Mouse (Mus musculus): ENCODE measurements around the gene Dnaaf1. TPM values are rescaled to one million over a fixed set of nuclear protein-coding genes. Genes with fewer than 3 reads are reported as not detected.

Dnaaf1 gene
- polyA plus RNA-seq, 2 experiments: 0.06 TPM; not detected in 1

GRCm38 (mm10) chr8:119625788-119626187, 50.8 kb downstream of the Dnaaf1 start:
- H3K27me3 ChIP-seq (ENCODE audit: control insufficient read depth, insufficient read depth, low read length): no peaks in the 10 kb centered on the region
- H3K36me3 ChIP-seq (ENCODE audit: control insufficient read depth, insufficient read depth, low read length): no peaks in the 10 kb centered on the region
- no peak overlapping the region for H3K27ac ChIP-seq (replicated peaks; ENCODE audit: low read depth, low read length)
- no peaks in the 10 kb centered on the region for H3K9me3 ChIP-seq (ENCODE audit: control insufficient read depth, low read length)
- WGBS: 84% methylated on average over 21 of the region's 22 CpGs
- H3K4me3 ChIP-seq (replicated peaks; ENCODE audit: low read length): no peak overlapping the region
- ATAC-seq (ENCODE audit: low FRiP score, low read depth): no peak
- no peak overlapping the region for H3K9ac ChIP-seq (ENCODE audit: low read depth, low read length, severe bottlenecking)
- H3K4me1 ChIP-seq (ENCODE audit: control insufficient read depth, insufficient read depth, low read length): 0 out of 2 replicates have a peak, but pooled peaks cover 3% of the 10 kb centered on the region
- H3K4me2 ChIP-seq (replicated peaks; ENCODE audit: low read depth, low read length, severe bottlenecking): no peak overlapping the region
- DNase-seq (ENCODE audit: low spot score): no peak
- TF ChIP-seq POLR2A (IDR thresholded peaks at IDR 0.05; ENCODE audit: borderline replicate concordance, extremely low read depth, insufficient read depth, insufficient read length): no peak

GRCm38 (mm10) chr8:119627199-119627598, 52.2 kb downstream of the Dnaaf1 start:
- Histone ChIP-seq H3K4me2 (replicated peaks; ENCODE audit: low read depth, low read length, severe bottlenecking) (no peak overlapping the region), H3K27ac (replicated peaks; ENCODE audit: low read depth, low read length) (no peak overlapping the region), H3K36me3 (ENCODE audit: control insufficient read depth, insufficient read depth, low read length) (no peaks in the 10 kb centered on the region), H3K4me1 (ENCODE audit: control insufficient read depth, insufficient read depth, low read length) (0 out of 2 replicates have a peak, but pooled peaks cover 3% of the 10 kb centered on the region), H3K9me3 (ENCODE audit: control insufficient read depth, low read length) (no peaks in the 10 kb centered on the region), H3K9ac (ENCODE audit: low read depth, low read length, severe bottlenecking) (no peak overlapping the region), H3K4me3 (replicated peaks; ENCODE audit: low read length) (no peak overlapping the region), H3K27me3 (ENCODE audit: control insufficient read depth, insufficient read depth, low read length) (no peaks in the 10 kb centered on the region)
- ATAC-seq (ENCODE audit: low FRiP score, low read depth) (no peak), DNase-seq (ENCODE audit: low spot score) (no peak)
- 82% methylated on average over 7 of the region's 7 CpGs for WGBS
- TF ChIP-seq POLR2A (IDR thresholded peaks at IDR 0.05; ENCODE audit: borderline replicate concordance, extremely low read depth, insufficient read depth, insufficient read length): no peak

- Histone ChIP-seq H3K4me2 (replicated peaks; ENCODE audit: low read depth, low read length, severe bottlenecking) (no peak overlapping the region), H3K27me3 (ENCODE audit: control insufficient read depth, insufficient read depth, low read length) (no peaks in the 10 kb centered on the region; the same call in 1 of the 2 replicates), H3K36me3 (ENCODE audit: control insufficient read depth, insufficient read depth, low read length) (no peaks in the 10 kb centered on the region), H3K9me3 (ENCODE audit: control insufficient read depth, low read length) (no peaks in the 10 kb centered on the region), H3K4me3 (replicated peaks; ENCODE audit: low read length) (no peak overlapping the region), H3K9ac (ENCODE audit: low read depth, low read length, severe bottlenecking) (no peak overlapping the region), H3K27ac (replicated peaks; ENCODE audit: low read depth, low read length) (no peak overlapping the region), H3K4me1 (ENCODE audit: control insufficient read depth, insufficient read depth, low read length) (0 out of 2 replicates have a peak, but pooled peaks cover 3% of the 10 kb centered on the region)
- WGBS: 18% methylated on average over 10 of the region's 10 CpGs
- TF ChIP-seq POLR2A (IDR thresholded peaks at IDR 0.05; ENCODE audit: borderline replicate concordance, extremely low read depth, insufficient read depth, insufficient read length): no peak
- no peak for DNase-seq (ENCODE audit: low spot score)
- no peak for ATAC-seq (ENCODE audit: low FRiP score, low read depth)
Observed at GRCm38 (mm10) chr8:119627613-119628359, 52.8 kb downstream of the Dnaaf1 start.

- Histone ChIP-seq H3K9me3 (ENCODE audit: control insufficient read depth, low read length) (no peaks in the 10 kb centered on the region), H3K4me3 (replicated peaks; ENCODE audit: low read length) (no peak overlapping the region), H3K36me3 (ENCODE audit: control insufficient read depth, insufficient read depth, low read length) (no peaks in the 10 kb centered on the region), H3K9ac (ENCODE audit: low read depth, low read length, severe bottlenecking) (no peak overlapping the region), H3K4me2 (replicated peaks; ENCODE audit: low read depth, low read length, severe bottlenecking) (no peak overlapping the region), H3K27ac (replicated peaks; ENCODE audit: low read depth, low read length) (no peak overlapping the region), H3K27me3 (ENCODE audit: control insufficient read depth, insufficient read depth, low read length) (peaks cover 14% of the 10 kb centered on the region; the same call in 1 of the 2 replicates), H3K4me1 (ENCODE audit: control insufficient read depth, insufficient read depth, low read length) (peaks cover 7% of the 10 kb centered on the region; the same call in 1 of the 2 replicates)
- WGBS: 26% methylated on average over 3 of the region's 3 CpGs
- ATAC-seq (ENCODE audit: low FRiP score, low read depth): no peak
- DNase-seq (ENCODE audit: low spot score): no peak
- no peak for TF ChIP-seq POLR2A (IDR thresholded peaks at IDR 0.05; ENCODE audit: borderline replicate concordance, extremely low read depth, insufficient read depth, insufficient read length)
Observed at GRCm38 (mm10) chr8:119630841-119631240, 55.8 kb downstream of the Dnaaf1 start.

GRCm38 (mm10) chr8:119632246-119632645, 57.2 kb downstream of the Dnaaf1 start:
- no peaks in the 10 kb centered on the region for H3K9me3 ChIP-seq (ENCODE audit: control insufficient read depth, low read length)
- peaks cover 7% of the 10 kb centered on the region; the same call in 1 of the 2 replicates for H3K4me1 ChIP-seq (ENCODE audit: control insufficient read depth, insufficient read depth, low read length)
- H3K4me3 ChIP-seq (replicated peaks; ENCODE audit: low read length): no peak overlapping the region
- no peak for TF ChIP-seq POLR2A (IDR thresholded peaks at IDR 0.05; ENCODE audit: borderline replicate concordance, extremely low read depth, insufficient read depth, insufficient read length)
- no peak overlapping the region for H3K4me2 ChIP-seq (replicated peaks; ENCODE audit: low read depth, low read length, severe bottlenecking)
- H3K36me3 ChIP-seq (ENCODE audit: control insufficient read depth, insufficient read depth, low read length): no peaks in the 10 kb centered on the region
- ATAC-seq (ENCODE audit: low FRiP score, low read depth) (no peak), DNase-seq (ENCODE audit: low spot score) (no peak)
- H3K9ac ChIP-seq (ENCODE audit: low read depth, low read length, severe bottlenecking): no peak overlapping the region
- no peak overlapping the region for H3K27ac ChIP-seq (replicated peaks; ENCODE audit: low read depth, low read length)
- WGBS: 73% methylated on average over 9 of the region's 9 CpGs
- peaks cover 14% of the 10 kb centered on the region; the same call in 1 of the 2 replicates for H3K27me3 ChIP-seq (ENCODE audit: control insufficient read depth, insufficient read depth, low read length)
